8 mouse cellular contexts compared by ENCODE assay signal in the genomic region with DNA sequence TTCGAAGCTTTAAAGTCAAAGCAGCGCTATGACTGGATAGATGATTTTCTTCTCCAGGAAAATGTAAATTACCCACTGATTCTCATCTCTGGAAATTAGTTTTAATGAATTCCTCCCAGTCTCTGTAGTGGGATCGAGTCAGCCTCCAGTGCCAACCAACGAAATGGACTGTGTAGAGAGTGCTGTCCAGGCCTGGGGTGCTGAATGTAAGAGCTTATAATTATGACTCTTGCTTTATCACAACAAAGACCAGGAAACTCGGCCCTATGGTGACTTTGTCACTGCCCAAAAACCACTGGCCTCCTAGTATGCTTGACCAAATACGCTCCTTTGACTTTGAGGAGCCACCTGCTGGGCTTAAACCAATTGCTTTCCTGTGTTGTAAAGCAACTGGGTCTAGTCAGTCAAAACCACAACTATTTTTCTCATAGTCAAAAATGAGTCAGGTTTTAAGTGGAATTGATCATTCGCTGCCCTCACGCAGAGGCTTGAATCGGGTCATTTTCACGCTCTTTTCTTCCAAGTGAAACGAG. TPM values are rescaled to one million over a fixed set of nuclear protein-coding genes. Genes with fewer than 3 reads are reported as not detected.
DNase-seq lines count a peak whose midpoint lies in the region; ATAC-seq and TF ChIP-seq lines count a peak whose summit lies in the region.

No protein-coding gene starts in this region.

- no peak overlapping the region for H3K27ac ChIP-seq in lung, postnatal 0 days (ENCODE audit: low read length)
- no peak overlapping the region for H3K27ac ChIP-seq in embryonic facial prominence, embryonic 12.5 days
- H3K27ac ChIP-seq in kidney, postnatal 0 days = no peak overlapping the region
- no peak overlapping the region for H3K27ac ChIP-seq in neural tube, embryonic 14.5 days (ENCODE audit: low read depth, low read length)
- H3K27ac ChIP-seq in intestine, embryonic 16.5 days (ENCODE audit: low read length) = no peak overlapping the region

- 29% methylated on average over 11 of the region's 11 CpGs for WGBS in lung, postnatal 0 days
- WGBS in embryonic facial prominence, embryonic 12.5 days = 16% methylated on average over 11 of the region's 11 CpGs
- WGBS in kidney, postnatal 0 days = 23% methylated on average over 11 of the region's 11 CpGs
- 18% methylated on average over 11 of the region's 11 CpGs for WGBS in neural tube, embryonic 14.5 days
- 36% methylated on average over 11 of the region's 11 CpGs for WGBS in intestine, embryonic 16.5 days

- peak; percentile 26 for TF ChIP-seq CTCF in lung, postnatal 0 days (IDR thresholded peaks at IDR 0.05)
- TF ChIP-seq CTCF in kidney, postnatal 0 days (IDR thresholded peaks at IDR 0.05; ENCODE audit: low read depth) = no peak

- TF ChIP-seq EP300 in lung, postnatal 0 days (IDR thresholded peaks at IDR 0.05) = no peak

- H3K4me3 ChIP-seq in lung, postnatal 0 days (ENCODE audit: low read depth, low read length) = peak overlapping the region; percentile 71; the same call in 1 of the 2 replicates
- H3K4me3 ChIP-seq in embryonic facial prominence, embryonic 12.5 days = peak overlapping the region; percentile 59; the same call in 1 of the 2 replicates
- no peak overlapping the region for H3K4me3 ChIP-seq in kidney, postnatal 0 days (replicated peaks; ENCODE audit: low read depth, low read length)
- peak overlapping the region; percentile 86 for H3K4me3 ChIP-seq in neural tube, embryonic 14.5 days (ENCODE audit: low read depth, low read length)
- H3K4me3 ChIP-seq in intestine, embryonic 16.5 days (ENCODE audit: low read length) = no peak overlapping the region

- H3K36me3 ChIP-seq in lung, postnatal 0 days (ENCODE audit: insufficient read depth, low read length) = no peaks in the 10 kb centered on the region
- no peaks in the 10 kb centered on the region for H3K36me3 ChIP-seq in embryonic facial prominence, embryonic 12.5 days
- no peaks in the 10 kb centered on the region for H3K36me3 ChIP-seq in kidney, postnatal 0 days (ENCODE audit: insufficient read depth, low read length)
- no peaks in the 10 kb centered on the region for H3K36me3 ChIP-seq in neural tube, embryonic 14.5 days (ENCODE audit: control insufficient read depth, insufficient read depth, low read length)
- H3K36me3 ChIP-seq in intestine, embryonic 16.5 days (ENCODE audit: control insufficient read depth, insufficient read depth, low read length) = no peaks in the 10 kb centered on the region

- intact Hi-C loops in left cerebral cortex, postnatal 25 days (cut with DNase I) = loop anchor here (2.0 kb wide), 1 partner anchor 18 kb away; no protein-coding TSS in a partner anchor
- intact Hi-C loops in left cerebral cortex, postnatal 10 days (cut with DNase I) = loop anchor here (5.0 to 10.0 kb wide), 2 partner anchors 58 to 196 kb away; a partner anchor contains a TSS

- peaks cover 7% of the 10 kb centered on the region; the same call in 1 of the 2 replicates for H3K4me1 ChIP-seq in lung, postnatal 0 days (ENCODE audit: insufficient read depth, low read depth, low read length)
- peaks cover 17% of the 10 kb centered on the region for H3K4me1 ChIP-seq in embryonic facial prominence, embryonic 12.5 days
- H3K4me1 ChIP-seq in kidney, postnatal 0 days (replicated peaks; ENCODE audit: insufficient read depth, low read length) = peaks cover 11% of the 10 kb centered on the region
- H3K4me1 ChIP-seq in neural tube, embryonic 14.5 days (ENCODE audit: control insufficient read depth, insufficient read depth, low read length) = no peaks in the 10 kb centered on the region
- H3K4me1 ChIP-seq in intestine, embryonic 16.5 days (ENCODE audit: control insufficient read depth, insufficient read depth, low read length) = peaks cover 14% of the 10 kb centered on the region

- H3K9ac ChIP-seq in lung, postnatal 0 days (replicated peaks; ENCODE audit: low read depth) = no peak overlapping the region
- H3K9ac ChIP-seq in embryonic facial prominence, embryonic 12.5 days = no peak overlapping the region
- H3K9ac ChIP-seq in kidney, postnatal 0 days (ENCODE audit: low read depth, low read length) = no peak overlapping the region
- peak overlapping the region; percentile 92 for H3K9ac ChIP-seq in neural tube, embryonic 14.5 days (replicated peaks; ENCODE audit: low read depth, low read length)
- H3K9ac ChIP-seq in intestine, embryonic 16.5 days (ENCODE audit: low read depth, low read length) = no peak overlapping the region

- no peak for ATAC-seq in lung, postnatal 0 days
- ATAC-seq in embryonic facial prominence, embryonic 12.5 days (ENCODE audit: insufficient number of reproducible peaks, insufficient read depth, low FRiP score, low TSS enrichment) = no peak
- ATAC-seq in kidney, postnatal 0 days (replicated peaks; ENCODE audit: low FRiP score, low read depth) = no peak
- no peak for ATAC-seq in neural tube, embryonic 14.5 days (ENCODE audit: low read depth)
- ATAC-seq in intestine, embryonic 16.5 days = no peak

- DNase-seq in lung, postnatal 0 days (ENCODE audit: low spot score) = peak; percentile 49
- no peak for DNase-seq in lung, adult 18-20 months
- DNase-seq in kidney, postnatal 0 days (ENCODE audit: low spot score) = peak; percentile 51
- no peak for DNase-seq in left cerebral cortex, postnatal 25 days (ENCODE audit: low spot score in 2 of 2)
- DNase-seq in left cerebral cortex, postnatal 10 days (ENCODE audit: extremely low spot score in 1 of 2, low spot score in 2 of 2) = no peak

- H3K4me2 ChIP-seq in lung, postnatal 0 days (replicated peaks; ENCODE audit: low read depth, low read length) = peak overlapping the region; percentile 84
- H3K4me2 ChIP-seq in embryonic facial prominence, embryonic 12.5 days (replicated peaks) = peak overlapping the region; percentile 98
- no peak overlapping the region for H3K4me2 ChIP-seq in kidney, postnatal 0 days (ENCODE audit: low read length)
- H3K4me2 ChIP-seq in neural tube, embryonic 14.5 days (ENCODE audit: low read depth, low read length) = peak overlapping the region; percentile 67
- H3K4me2 ChIP-seq in intestine, embryonic 16.5 days (ENCODE audit: low read depth, low read length) = no peak overlapping the region; the same call in 1 of the 2 replicates

- H3K27me3 ChIP-seq in lung, postnatal 0 days (replicated peaks; ENCODE audit: insufficient read depth, low read length) = peaks cover 17% of the 10 kb centered on the region; the same call in 1 of the 2 replicates
- peaks cover 36% of the 10 kb centered on the region for H3K27me3 ChIP-seq in embryonic facial prominence, embryonic 12.5 days
- H3K27me3 ChIP-seq in kidney, postnatal 0 days (ENCODE audit: insufficient read depth, low read length) = peaks cover 25% of the 10 kb centered on the region
- H3K27me3 ChIP-seq in neural tube, embryonic 14.5 days (ENCODE audit: control insufficient read depth, insufficient read depth, low read length) = peaks cover 4% of the 10 kb centered on the region; the same call in 1 of the 2 replicates
- peaks cover 20% of the 10 kb centered on the region for H3K27me3 ChIP-seq in intestine, embryonic 16.5 days (replicated peaks; ENCODE audit: control insufficient read depth, insufficient read depth, low read length)

- H3K9me3 ChIP-seq in lung, postnatal 0 days (ENCODE audit: low read length) = no peaks in the 10 kb centered on the region
- H3K9me3 ChIP-seq in embryonic facial prominence, embryonic 12.5 days = no peaks in the 10 kb centered on the region
- H3K9me3 ChIP-seq in kidney, postnatal 0 days (replicated peaks; ENCODE audit: low read length) = no peaks in the 10 kb centered on the region
- H3K9me3 ChIP-seq in neural tube, embryonic 14.5 days (ENCODE audit: control insufficient read depth, low read length) = no peaks in the 10 kb centered on the region
- no peaks in the 10 kb centered on the region for H3K9me3 ChIP-seq in intestine, embryonic 16.5 days (ENCODE audit: control insufficient read depth, low read length)

RNA-seq across cellular contexts. Expression of a gene that starts 41.9 kb away (rescaled TPM):
- 4.2 and 4.4 TPM in 2 replicates for polyA plus RNA-seq in lung, postnatal 0 days (2015; fragmentation: Nextera tagmentation; extraction: Ambion mirVana)
- 2.0 and 2.8 TPM in 2 replicates for polyA plus RNA-seq in embryonic facial prominence, embryonic 12.5 days (2016; fragmentation: Nextera tagmentation; extraction: Ambion mirVana)
- polyA plus RNA-seq in kidney, postnatal 0 days (2015; fragmentation: Nextera tagmentation; extraction: Ambion mirVana) = 0.52 and 0.53 TPM in 2 replicates
- polyA plus RNA-seq in neural tube, embryonic 14.5 days (2014; fragmentation: Nextera tagmentation; extraction: Ambion mirVana) = 27.2 and 31.4 TPM in 2 replicates
- 10 to 100 TPM; 77.5 to 87.1 TPM for total RNA-seq in left cerebral cortex, postnatal 25 days (2021)
- polyA plus RNA-seq in intestine, embryonic 16.5 days (2015; fragmentation: Nextera tagmentation; extraction: Ambion mirVana) = 3.5 and 4.3 TPM in 2 replicates
- 10 to 100 TPM; 63.8 to 67.1 TPM for total RNA-seq in left cerebral cortex, postnatal 10 days (2021)

RNA-seq across cellular contexts. Expression of a gene that starts 55.7 kb away (rescaled TPM):
- polyA plus RNA-seq in lung, postnatal 0 days (2015; fragmentation: Nextera tagmentation; extraction: Ambion mirVana) = 40.8 and 41.4 TPM in 2 replicates
- 53.4 and 55.6 TPM in 2 replicates for polyA plus RNA-seq in embryonic facial prominence, embryonic 12.5 days (2016; fragmentation: Nextera tagmentation; extraction: Ambion mirVana)
- 62.3 and 63.2 TPM in 2 replicates for polyA plus RNA-seq in kidney, postnatal 0 days (2015; fragmentation: Nextera tagmentation; extraction: Ambion mirVana)
- 50.3 and 59.9 TPM in 2 replicates for polyA plus RNA-seq in neural tube, embryonic 14.5 days (2014; fragmentation: Nextera tagmentation; extraction: Ambion mirVana)
- total RNA-seq in left cerebral cortex, postnatal 25 days (2021) = 10 to 100 TPM; 75.9 to 80.6 TPM
- 43.3 and 50.4 TPM in 2 replicates for polyA plus RNA-seq in intestine, embryonic 16.5 days (2015; fragmentation: Nextera tagmentation; extraction: Ambion mirVana)
- total RNA-seq in left cerebral cortex, postnatal 10 days (2021) = 10 to 100 TPM; 72.8 to 73.7 TPM

Comparison
In these comparisons a context has a peak if more than half of its experiments do, and no peak if none do; other contexts are left out.
1. DNase-seq: peak in lung, postnatal 0 days (single experiment) and kidney, postnatal 0 days (single experiment); none in lung, adult 18-20 months (0 of 2), left cerebral cortex, postnatal 25 days (0 of 2) and left cerebral cortex, postnatal 10 days (0 of 2).
2. H3K4me2 ChIP-seq: peak in lung, postnatal 0 days (single experiment), embryonic facial prominence, embryonic 12.5 days (single experiment) and neural tube, embryonic 14.5 days (single experiment); none in kidney, postnatal 0 days (single experiment) and intestine, embryonic 16.5 days (single experiment).
3. H3K4me3 ChIP-seq: peak in lung, postnatal 0 days (single experiment), embryonic facial prominence, embryonic 12.5 days (single experiment) and neural tube, embryonic 14.5 days (single experiment); none in kidney, postnatal 0 days (single experiment) and intestine, embryonic 16.5 days (single experiment).